Mouse (Mus musculus): ENCODE results near the gene Wdtc1.

The Wdtc1 gene

DNA sequence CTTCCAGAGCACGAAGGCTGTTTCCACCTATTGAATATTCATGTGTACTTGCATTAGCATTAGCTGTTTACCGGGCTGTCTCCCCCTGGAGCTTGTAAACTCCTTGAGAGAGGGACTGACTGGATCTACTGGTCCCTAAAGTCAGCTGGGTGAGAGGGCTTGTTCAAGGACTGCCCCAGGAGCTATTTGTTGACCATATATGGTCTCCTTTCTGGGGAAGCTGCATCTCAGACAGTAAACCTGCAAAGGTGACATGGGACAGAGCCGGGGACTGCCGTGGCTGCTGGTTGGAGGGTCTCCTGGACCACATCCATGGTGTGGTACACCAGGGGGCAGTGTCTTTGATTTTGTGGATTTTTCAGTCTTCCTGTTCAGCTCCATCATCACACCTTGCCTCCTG is 70.6 kb downstream of the Wdtc1 start:
- DNase-seq (ENCODE audit: low spot score in 2 of 2) = no peak

DNA sequence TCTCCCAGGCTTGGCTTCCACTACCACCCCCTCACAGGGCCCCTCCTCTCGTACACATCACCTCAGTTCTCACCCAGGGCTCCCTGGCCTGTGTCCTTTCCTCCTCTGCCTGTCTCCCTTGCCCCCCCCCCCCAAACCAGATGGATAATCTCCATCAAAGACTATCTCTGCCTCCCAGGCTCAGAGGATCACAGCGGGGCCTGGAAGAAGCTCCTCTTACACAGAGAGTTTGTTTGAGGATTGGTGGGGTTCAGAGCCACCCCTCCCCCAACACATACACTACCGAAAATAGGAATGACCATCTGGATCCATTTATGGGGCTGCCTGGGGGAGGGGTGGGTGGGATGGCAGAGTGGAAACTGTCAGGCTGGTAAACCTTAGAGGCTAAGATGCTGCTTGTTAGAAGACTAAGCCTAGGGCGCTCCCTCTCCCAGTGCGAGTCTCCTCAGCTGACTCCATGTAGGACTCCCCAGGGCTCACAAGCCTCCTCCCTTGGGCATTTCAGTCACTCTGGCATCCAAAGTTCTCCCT is 71.3 kb downstream of the Wdtc1 start:
- DNase-seq (ENCODE audit: low spot score in 2 of 2) = no peak

DNA sequence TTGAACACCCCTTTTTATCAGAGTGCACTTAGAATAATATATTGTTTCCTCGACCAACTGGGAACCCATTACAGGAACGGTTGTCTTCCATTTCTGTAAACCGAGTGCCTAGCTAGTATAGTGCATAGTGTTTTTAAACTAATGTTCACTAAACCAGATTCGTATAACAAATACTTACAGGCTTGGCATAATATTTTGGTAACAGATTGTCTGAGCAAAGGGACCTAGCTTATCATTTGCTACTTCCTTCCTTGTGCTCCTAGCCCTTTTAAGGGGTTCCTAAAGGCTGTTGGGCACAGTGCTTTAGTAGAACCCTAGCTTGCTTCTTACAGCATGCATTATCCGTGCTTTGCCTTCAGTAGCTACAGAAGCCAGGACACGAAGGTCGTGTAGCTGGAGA is 71.8 kb downstream of the Wdtc1 start:
- no peak for DNase-seq (ENCODE audit: low spot score in 2 of 2)

DNA sequence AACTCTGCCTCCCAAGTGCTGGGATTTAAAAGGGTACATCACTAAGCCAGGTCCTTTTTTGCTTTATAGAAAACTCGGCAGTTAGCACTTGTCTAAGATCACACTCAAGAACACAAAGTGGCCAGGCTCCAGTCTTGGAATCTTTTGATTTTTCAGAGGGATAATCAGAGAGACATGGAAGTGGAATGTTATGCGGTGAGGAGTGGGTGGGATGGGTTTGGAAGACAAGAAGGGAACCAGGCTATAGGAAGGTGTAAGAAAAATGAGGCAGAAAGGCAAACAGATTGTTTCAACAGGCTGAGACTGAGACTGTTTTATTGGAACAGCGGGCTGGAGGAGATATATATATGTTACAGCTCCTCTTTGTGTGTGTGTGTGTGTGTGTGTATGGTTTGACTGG is 74.8 kb downstream of the Wdtc1 start:
- no peak for DNase-seq (ENCODE audit: low spot score in 2 of 2)

DNA sequence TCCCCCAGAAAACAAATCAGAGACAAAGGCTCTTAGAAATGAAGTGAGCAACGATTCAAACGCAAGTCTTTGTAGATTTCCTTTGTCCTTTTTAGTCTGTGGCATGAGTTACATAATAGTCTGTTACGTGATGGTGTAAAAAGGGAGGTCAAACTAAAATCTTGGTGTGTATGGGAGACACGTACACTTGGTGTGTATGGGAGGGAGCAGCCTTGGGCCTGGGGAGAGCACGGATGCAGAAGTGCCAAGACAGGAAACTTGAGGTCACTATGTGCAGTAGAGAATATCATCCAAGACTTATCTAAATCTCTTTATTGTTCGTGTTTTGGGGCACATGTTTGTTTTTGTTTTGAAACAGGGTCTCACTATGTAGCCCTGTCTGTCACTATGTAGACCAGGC is 75.2 kb downstream of the Wdtc1 start:
- no peak for DNase-seq (ENCODE audit: low spot score in 2 of 2)

DNA sequence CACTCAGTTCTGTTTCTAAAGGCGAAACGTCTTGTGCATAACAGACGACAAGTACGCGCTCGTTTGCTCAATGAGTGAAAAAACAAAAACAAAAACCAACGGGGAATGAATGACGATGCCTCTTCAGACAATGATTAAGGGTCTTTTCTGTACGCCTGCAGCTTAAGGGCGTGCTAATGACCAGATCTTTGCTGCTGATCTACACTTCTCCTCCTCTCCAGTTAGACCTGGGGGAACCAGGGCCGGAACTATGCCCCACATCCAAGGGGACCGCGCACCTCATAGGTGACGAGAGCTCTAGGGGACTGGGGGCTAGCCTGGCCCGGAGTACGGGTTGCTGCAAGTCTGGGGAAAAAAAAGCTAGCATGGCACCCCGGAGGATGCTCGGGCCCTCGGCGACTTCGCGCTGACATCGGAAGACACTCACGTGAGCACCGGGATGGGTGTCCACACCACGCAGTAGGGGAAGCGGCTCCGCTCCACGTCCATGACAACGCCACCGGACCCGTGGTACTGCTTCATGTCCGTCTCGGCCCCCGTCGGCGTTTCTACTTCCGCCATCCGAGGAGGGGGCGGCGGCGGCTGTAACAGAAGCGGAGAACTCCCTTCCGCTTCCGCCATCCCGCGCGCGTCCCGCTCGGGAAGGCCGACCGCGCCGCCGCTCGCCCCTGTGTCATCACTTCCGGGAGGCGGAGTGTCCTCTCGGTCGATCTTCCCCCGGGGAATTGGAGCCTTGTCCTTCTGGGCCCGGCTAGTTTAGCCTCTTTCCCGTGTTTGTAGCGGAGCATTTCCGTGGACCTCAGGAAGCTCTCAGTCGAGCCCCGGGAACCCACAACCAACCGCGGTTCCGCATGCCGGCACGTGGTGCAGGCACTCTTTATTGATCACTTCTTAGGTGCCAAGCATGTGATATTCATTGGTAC is 75.9 kb downstream of the Wdtc1 start, which contains the start of gene Tmem222:
Tmem222 (minus strand) TSS at position 689 of the 923 bp plus-strand sequence.
- peak; percentile 94 to 96 for DNase-seq (ENCODE audit: low spot score in 2 of 2)

DNA sequence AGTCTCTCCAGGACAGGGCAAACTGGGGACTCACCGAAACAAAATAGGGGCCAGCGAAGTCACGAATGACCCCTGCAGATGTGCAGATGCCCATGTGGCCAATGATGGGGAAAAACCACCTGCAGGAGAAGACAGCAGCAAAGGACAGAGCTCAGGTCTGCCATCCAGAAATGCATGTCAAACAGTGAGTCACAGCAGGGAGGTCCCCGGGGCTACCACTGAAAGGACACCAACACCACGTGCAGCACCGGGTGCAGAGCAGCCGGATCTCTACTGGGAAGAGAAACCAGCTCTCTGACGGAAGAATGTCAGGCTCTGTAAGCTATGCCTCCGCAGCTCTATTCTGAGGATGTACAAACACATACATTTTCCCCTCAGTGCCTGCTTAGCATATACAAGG is 82.4 kb downstream of the Wdtc1 start:
- DNase-seq (ENCODE audit: low spot score in 2 of 2) = no peak

DNA sequence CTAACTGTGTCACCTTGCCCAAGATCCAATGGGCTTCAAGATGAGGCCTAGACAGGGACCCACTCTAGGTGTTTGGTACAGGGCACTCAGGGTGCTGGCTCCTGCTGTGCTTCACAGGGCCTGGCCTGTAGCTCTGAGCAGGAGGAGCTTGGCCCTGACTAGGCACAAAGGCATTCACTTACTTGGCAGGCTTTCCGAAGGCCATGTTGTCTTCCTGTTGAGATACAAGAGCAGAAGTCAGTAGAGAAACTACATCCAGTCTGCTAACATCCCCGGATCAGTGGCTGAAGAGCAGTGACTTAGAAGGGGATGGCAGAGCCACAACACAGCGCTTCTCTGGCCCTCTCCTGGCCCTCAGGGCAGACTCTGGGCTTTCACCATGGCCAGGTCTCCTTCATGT is 83.7 kb downstream of the Wdtc1 start:
- no peak for DNase-seq (ENCODE audit: low spot score in 2 of 2)

DNA sequence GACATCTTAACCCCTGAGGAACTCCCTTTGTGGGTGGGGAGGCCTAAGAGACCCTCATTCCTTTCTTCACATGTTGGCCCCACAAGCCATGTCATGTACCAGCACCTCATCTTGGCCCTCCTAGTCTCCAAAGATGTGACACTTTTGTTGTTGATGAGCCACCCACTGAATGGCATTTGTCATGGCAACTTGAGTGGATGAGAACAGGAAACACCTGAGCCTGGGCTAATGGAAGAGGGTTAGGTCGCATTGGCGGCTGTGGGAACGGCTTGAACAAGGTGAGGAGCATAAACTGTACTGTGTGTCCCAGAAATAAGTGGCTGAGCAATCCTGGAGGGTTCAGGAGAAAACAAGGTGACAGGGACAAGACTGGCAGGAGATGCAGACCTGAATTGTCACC is 84.3 kb downstream of the Wdtc1 start:
- DNase-seq (ENCODE audit: low spot score in 2 of 2) = no peak

DNA sequence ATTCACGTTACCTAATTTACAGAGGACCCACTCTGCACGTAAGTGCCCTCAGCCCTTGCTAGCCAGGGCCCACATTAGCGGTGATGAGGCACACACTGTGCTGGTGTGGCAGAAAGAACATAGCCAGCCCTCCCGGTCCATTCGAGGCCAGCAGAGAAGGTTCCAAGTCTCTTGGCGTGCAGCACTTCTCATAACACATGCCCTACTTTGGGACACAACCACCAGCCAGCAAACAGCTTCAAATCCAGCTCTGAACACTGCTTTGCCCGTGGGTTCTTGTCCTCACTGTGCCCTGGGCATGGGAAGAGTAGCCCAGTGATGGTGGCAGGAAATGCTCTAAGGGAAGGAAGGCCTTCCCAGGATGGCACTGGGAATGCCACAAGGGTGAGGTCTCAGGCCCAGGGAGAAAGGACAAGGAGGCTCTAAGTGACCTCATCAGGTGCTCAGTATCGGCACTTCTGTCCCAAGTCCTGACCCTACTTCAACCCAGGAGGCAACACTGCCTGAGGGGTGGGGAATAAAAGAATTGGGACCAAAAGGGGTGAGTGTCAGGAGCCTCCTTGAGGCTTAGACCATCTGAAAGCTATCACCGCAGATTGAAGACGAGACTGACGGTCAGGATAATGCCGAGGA is 86.9 kb downstream of the Wdtc1 start:
- DNase-seq (ENCODE audit: low spot score in 2 of 2) = no peak

DNA sequence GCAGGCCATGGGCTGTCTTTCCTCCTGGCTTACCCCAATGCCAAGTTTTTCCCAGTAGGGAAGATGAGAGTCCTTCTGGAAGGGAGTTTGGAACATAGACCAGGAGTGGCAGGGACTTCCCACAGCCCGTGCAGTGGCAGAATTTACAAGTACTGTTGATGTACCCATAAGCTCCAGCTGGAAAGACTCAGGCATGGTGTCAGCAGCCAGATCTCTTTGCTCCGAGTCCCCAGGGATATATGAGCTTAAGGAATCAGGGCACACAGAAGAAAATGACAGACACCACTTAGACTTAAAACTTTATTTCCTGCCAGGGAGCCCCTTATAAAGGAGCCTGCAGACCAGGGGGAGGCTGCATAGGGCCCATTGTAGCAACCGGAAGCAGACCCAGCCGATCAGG is 87.5 kb downstream of the Wdtc1 start:
- no peak for DNase-seq (ENCODE audit: low spot score in 2 of 2)

DNA sequence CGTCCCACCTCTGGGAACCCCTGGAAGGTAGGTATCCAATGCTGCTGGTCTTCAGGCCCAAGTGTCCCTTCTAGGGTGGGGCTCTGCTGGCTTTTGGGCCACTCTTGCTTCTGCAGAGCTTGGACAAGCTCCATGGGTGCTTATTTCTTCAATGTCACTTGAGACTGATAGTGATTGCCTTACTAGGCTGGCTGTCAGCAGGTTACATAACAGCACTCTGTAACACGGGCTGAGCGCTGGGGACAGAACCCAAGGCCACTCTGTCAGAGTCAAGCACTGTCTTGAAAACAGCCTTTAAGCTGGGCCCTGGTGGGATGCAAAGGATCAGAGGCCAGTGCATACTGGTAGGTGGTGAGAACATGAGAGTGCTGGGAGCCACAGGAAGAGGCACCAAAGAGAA is 88.0 kb downstream of the Wdtc1 start:
- DNase-seq (ENCODE audit: low spot score in 2 of 2) = peak in 1 of 2 experiments; percentile 10

DNA sequence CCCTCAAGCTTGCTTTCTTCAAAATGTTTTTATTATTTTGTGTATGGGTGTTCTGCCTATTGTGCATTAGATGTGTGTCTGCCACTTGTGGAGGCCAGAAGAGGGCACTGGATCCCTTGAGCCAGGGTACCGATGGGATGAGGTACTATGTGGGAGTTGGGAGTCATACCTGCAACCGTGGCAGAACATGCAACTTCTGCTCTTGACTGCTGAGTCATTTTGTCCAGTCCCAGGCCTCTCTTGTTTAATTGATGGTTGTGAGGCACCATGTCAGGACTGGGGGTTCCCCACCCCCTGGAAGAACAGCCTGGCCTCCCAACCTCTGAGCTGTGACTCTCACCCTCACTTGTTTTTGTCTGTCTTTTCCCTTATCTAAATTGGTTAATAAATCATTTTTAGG is 88.7 kb downstream of the Wdtc1 start:
- DNase-seq (ENCODE audit: low spot score in 2 of 2) = no peak

DNA sequence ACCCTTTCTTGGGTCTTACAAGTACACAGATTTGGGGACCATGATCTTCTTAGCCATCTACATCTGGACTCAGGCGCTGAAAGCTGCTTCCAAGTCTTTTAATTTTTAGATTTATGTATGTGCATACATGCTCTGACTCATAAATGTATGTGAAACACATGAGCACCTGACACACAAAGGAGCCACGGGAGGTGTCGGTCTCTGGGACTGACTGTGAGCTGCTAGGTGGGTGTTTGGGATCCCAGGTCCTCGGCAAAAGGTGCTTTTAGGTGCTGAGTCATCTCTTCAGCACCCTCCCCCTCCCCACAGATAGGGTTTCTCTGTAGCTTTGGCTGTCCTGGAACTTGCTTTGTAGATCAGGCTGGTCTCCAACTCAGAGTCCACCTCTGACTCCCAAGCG is 89.5 kb downstream of the Wdtc1 start:
- DNase-seq (ENCODE audit: low spot score in 2 of 2) = no peak

DNA sequence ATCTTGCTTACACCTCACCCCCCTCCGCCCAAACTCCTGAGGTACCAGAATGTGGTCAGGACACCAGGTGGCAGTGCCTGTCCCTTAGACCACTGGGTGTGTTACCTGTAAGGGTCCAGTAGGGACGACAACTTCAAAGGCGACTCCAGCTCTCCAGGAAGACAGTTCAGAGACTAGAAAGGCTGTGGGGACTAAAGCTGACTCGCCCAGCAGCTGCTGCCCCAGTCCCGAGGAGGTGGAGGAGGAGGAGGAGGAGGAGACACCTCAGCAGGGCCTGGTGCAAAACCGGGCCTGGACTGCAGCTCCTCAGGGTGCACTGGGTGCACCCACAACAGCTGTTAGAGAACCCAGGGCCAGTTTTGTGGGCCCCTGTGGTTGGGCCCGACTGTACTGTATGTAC is 90.4 kb downstream of the Wdtc1 start, which contains the start of gene Sytl1:
Sytl1 (minus strand) TSS at position 232 of the 400 bp plus-strand sequence.
- peak in 1 of 2 experiments; percentile 37 for DNase-seq (ENCODE audit: low spot score in 2 of 2)

DNA sequence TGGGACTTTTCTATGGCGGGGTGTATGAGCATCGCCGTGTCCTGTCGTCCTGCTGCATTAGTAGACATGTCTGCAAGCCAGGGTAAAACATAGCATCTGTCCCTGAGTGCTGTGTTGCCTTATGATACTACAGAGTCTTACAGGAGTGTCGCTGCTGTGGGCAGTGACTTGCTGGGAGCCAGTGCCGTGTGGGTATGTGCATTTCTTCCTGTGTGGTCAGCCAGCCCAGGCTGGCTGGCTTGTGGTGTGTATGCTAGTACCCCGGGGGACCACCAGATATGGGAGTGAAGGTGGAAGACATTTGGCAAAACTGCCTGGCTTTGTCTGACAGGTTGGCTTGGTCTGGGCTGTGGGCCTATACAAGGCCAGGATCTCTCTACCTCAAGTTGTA is 90.9 kb downstream of the Wdtc1 start:
- no peak for DNase-seq (ENCODE audit: low spot score in 2 of 2)

DNA sequence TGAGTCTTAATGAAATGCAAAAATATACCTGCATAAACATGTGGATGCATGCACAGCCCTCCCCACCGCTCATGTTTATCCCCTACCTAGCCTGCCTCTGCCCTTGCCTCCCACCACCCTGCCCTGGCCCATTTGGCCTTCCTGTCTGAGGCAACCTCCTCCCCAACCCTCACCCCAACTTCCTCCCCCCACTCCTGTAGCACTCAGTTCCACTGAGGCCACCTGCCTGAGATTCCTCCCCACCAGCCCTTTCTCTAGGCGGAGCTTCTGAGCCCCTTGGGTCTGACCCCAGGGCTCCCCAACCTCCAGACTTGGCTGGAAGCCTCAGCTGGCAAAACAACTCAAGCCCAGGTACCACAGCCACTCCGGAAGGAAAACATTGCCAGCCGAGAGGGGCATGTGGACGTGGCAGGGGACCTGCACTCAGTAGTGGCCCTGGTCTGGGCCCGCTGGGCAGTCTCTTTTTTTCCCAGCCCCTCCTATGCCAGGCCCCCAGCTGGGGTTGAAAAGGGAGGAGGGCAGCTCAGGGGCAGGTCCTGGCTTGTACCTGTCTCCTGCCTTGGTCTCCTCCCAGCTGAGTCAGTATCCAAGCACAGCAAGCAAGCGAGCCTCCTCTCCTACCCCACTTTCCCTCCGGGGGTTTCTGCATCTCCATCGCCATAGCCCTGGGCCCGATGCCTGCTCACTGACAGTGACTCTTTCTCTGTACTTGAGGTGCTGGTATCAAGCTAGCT is 91.5 kb downstream of the Wdtc1 start:
- peak in 1 of 2 experiments; percentile 41 for DNase-seq (ENCODE audit: low spot score in 2 of 2)

DNA sequence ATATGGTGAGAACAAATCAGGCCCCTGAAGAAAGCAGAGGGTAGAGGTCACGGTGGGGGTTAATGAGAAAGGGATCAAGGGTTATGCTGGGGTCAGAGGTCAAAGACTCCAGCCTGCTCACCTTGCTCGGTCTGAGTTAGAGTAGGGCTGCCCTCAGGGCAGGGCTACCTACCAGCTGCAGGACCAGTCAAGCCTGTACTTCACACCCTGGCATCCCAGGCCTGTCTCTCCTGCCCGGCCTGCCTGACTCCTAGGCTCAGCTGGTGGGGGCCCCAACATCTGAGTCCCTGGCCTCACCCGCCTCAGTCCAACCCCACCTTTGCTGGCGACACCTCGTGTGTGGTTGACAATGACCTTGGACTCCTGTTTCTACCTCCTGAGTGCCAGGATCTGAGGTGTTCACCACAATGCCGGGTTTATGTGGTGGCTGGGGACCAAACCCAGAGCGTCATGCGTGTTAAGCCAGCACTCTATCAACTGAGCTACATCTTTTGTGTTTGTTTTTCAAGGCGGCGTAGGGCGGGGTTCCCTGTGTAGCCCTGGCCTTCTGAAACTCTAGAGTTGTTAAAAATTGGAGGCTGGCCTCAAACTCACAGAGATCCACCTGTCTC is 95.4 kb downstream of the Wdtc1 start:
- no peak for DNase-seq (ENCODE audit: low spot score in 2 of 2)

DNA sequence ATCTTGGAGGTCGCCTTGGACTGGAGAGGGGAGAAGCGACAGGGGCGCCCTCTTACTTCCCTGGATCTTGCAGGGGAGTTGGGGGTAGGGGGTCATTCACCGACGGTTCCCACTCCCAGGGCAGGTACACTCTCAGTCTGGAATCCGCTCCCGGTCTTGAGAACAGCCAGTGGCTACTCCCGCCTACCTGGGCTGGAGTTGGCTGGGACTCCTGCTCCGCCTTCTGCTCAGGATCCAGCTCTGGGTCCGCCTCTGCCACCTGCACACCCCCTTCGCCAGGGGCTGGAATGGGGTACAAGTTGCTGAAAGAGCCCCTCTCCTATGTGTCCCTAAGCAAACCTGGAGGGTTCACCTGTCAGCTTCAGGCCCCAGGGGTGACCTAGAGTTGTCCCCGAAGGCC is 96.1 kb downstream of the Wdtc1 start:
- no peak for DNase-seq (ENCODE audit: low spot score in 2 of 2)

DNA sequence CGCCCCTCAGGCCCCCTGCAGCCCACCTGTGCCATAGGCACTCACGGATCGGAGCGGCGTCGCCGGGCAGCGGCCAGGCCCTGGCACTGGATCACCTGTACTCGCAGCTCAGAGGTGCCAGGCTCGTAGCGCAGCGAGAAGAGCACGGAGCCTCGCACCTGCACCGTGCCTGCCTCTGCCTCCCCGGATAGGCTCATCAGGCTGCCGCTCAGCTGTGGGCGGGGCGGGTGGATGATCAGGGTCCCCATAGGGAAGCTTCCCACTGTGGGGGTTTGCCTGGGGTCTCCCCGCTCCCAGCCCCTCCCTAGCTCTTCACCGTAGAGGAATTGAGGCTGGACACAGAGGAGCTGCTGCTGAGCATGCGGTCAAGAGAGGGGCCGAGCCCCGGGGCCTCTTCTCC is 96.5 kb downstream of the Wdtc1 start:
- DNase-seq (ENCODE audit: low spot score in 2 of 2) = no peak

DNA sequence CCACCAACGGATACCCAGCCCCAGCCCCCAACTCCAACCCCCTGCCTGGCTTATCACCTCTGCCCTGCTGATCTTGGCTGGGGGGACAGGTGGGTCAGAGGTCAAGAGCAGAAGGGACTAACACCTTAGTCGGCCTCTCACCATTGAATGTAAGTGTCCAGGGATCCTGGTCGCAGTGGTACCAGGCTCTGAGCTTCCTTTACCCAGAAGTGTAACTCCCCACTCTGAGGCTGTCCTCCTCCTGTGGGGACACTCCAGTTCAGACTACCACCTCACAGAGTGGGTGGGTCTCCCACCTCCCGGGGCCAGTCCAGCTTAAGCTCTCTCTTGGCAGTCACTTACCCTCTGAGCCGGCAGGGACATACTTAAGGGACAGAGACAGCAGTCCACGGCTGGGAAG is 97.9 kb downstream of the Wdtc1 start:
- no peak for DNase-seq (ENCODE audit: low spot score in 2 of 2)

DNA sequence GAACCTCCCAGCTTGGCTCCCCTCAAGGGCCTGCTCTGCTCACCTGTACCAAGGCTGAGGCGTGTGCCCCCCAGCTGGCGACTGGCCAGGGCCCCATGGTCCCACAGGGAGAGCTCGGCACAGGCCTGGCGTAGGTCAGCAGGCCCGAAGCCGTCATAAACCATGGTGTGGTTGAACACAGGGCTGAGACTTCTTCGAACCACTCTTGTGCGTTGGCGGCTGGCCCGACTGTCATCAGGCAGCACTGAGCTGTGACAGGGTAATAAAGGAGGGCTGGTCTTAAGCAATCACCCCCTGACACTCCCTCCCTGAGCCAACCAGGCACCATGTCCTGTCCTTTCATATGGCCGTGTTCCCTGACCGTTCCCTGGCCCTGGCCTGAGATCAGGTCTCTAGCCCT is 99.9 kb downstream of the Wdtc1 start:
- DNase-seq (ENCODE audit: low spot score in 2 of 2) = no peak
